Mouse (Mus musculus) gastrocnemius, adult 18-20 months (tissue): Measurements from ENCODE around the gene Aqp1. TPM values are rescaled to one million over a fixed set of nuclear protein-coding genes. Genes with fewer than 3 reads are reported as not detected.

Experiments used
- microRNA-seq: library from miRNA; unstranded; fragments of <30 nt; microRNA quantifications from one replicate; pipeline ENCODE4 v1.2.0, GENCODE M21; 2021
- total RNA-seq, 2 experiments: library from RNA; stranded (reverse); gene quantifications; 2 replicates each; pipeline ENCODE4 v1.2.3; 2021

Gene Aqp1
- total RNA-seq, 2 experiments from 2014 or later: 212 to 215 TPM

Small RNA genes lying within 50 kb of the gene (microRNA-seq; reads per million reads assigned to microRNA genes)
- not detected for gene Gm25458

Other genes starting within 250 kb of the Aqp1 start
- gene Crhr2, start 203.4 kb upstream of the Aqp1 start, total RNA-seq: 10 to 100 TPM; 17.6 to 26.5 TPM
- gene Inmt, start 161.4 kb upstream of the Aqp1 start, total RNA-seq: 10 to 100 TPM; 13.8 to 16.1 TPM
- 1 to 10 TPM; 1.7 to 2.5 TPM for gene Mindy4, start 133.0 kb upstream of the Aqp1 start, total RNA-seq
- gene Ghrhr, start 39.9 kb downstream of the Aqp1 start, total RNA-seq: not detected
- 1 to 10 TPM in 1 of 2 experiments, under 1 TPM in 1; 0.88 to 1.4 TPM for gene Adcyap1r1, start 115.5 kb downstream of the Aqp1 start, total RNA-seq